Comparison of ENCODE assay signal across 10 mouse cellular contexts in the genomic region with DNA sequence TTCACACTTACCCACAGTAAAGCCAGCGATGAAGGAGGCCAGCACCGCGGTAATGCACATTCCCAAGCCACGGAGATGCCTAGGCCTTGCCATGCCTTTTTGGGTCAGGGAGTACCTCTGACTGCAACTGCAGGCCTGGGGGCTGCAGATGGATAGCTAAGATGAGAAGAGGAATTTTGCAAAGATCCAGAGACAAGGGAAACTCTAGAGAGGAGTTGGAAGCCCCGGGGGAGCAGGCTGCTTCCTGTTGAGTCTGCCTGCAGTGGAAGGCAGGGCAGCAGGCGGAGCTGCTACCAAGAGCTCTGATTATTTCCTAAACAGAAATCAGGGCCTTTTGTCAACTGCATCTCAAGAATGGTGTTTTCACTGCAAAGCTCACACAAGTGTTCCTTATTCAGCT. TPM values are rescaled to one million over a fixed set of nuclear protein-coding genes. Genes with fewer than 3 reads are reported as not detected.
DNase-seq lines count a peak whose midpoint lies in the region; ATAC-seq and TF ChIP-seq lines count a peak whose summit lies in the region.
"Had no signal": no experiment of that assay in that cellular context is flagged by ENCODE, and none has a peak within 500 bp of the region (broad histone marks: within the 10 kb centered on the region; RNA-seq: fewer than 3 reads in every experiment).

No protein-coding gene starts in this region.

- TF ChIP-seq CTCF in liver, postnatal 0 days (IDR thresholded peaks at IDR 0.05; ENCODE audit: low read depth), result no peak

- no peaks in the 10 kb centered on the region for H3K36me3 ChIP-seq in liver, postnatal 0 days (replicated peaks; ENCODE audit: insufficient read depth, low read length)
- no peaks in the 10 kb centered on the region for H3K36me3 ChIP-seq in embryonic facial prominence, embryonic 13.5 days
- H3K36me3 ChIP-seq: liver, embryonic 15.5 days had no signal

- no peak overlapping the region for H3K4me3 ChIP-seq in liver, postnatal 0 days (ENCODE audit: low read depth, low read length)
- 0 out of 2 replicates have a peak overlapping the region, but pooled peaks have one; percentile 6 for H3K4me3 ChIP-seq in embryonic facial prominence, embryonic 13.5 days
- H3K4me3 ChIP-seq: erythroblast, embryonic 14.5 days; liver, embryonic 15.5 days had no signal

- ATAC-seq in liver, postnatal 0 days, result no peak
- ATAC-seq in embryonic facial prominence, embryonic 13.5 days (ENCODE audit: insufficient number of reproducible peaks, insufficient read depth, low FRiP score, low TSS enrichment, low read depth), result no peak
- no peak for ATAC-seq in erythroid progenitor cell, adult 5-6 weeks (replicated peaks; ENCODE audit: low FRiP score, poor library complexity, severe bottlenecking)

- TF ChIP-seq EP300 in liver, postnatal 0 days (IDR thresholded peaks at IDR 0.05; ENCODE audit: low read depth), result no peak

- 29% methylated on average over 6 of the region's 6 CpGs for WGBS in liver, postnatal 0 days (ENCODE audit: insufficient replicate concordance)
- 19% methylated on average over 6 of the region's 6 CpGs for WGBS in embryonic facial prominence, embryonic 13.5 days

- H3K9ac ChIP-seq in liver, postnatal 0 days (replicated peaks), result no peak overlapping the region
- peak overlapping the region; percentile 44; the same call in 1 of the 2 replicates for H3K9ac ChIP-seq in embryonic facial prominence, embryonic 13.5 days
- H3K9ac ChIP-seq: liver, embryonic 15.5 days had no signal

- no peaks in the 10 kb centered on the region for H3K4me1 ChIP-seq in liver, postnatal 0 days (ENCODE audit: insufficient read depth)
- peaks cover 4% of the 10 kb centered on the region for H3K4me1 ChIP-seq in embryonic facial prominence, embryonic 13.5 days
- H3K4me1 ChIP-seq: liver, embryonic 15.5 days had no signal

- no peaks in the 10 kb centered on the region for H3K27me3 ChIP-seq in liver, postnatal 0 days (ENCODE audit: insufficient read depth, low read length)
- no peaks in the 10 kb centered on the region for H3K27me3 ChIP-seq in embryonic facial prominence, embryonic 13.5 days
- H3K27me3 ChIP-seq: liver, embryonic 15.5 days had no signal

- H3K9me3 ChIP-seq in liver, postnatal 0 days (ENCODE audit: low read length), result peaks cover 3% of the 10 kb centered on the region; the same call in 1 of the 2 replicates
- no peaks in the 10 kb centered on the region for H3K9me3 ChIP-seq in embryonic facial prominence, embryonic 13.5 days
- H3K9me3 ChIP-seq: liver, embryonic 15.5 days had no signal

- H3K4me2 ChIP-seq in liver, postnatal 0 days (ENCODE audit: low read depth, low read length), result no peak overlapping the region
- H3K4me2 ChIP-seq in embryonic facial prominence, embryonic 13.5 days, result peak overlapping the region; percentile 36
- H3K4me2 ChIP-seq: liver, embryonic 15.5 days had no signal

- H3K27ac ChIP-seq in liver, postnatal 0 days (ENCODE audit: low read depth), result no peak overlapping the region
- peak overlapping the region; percentile 33; the same call in 1 of the 2 replicates for H3K27ac ChIP-seq in embryonic facial prominence, embryonic 13.5 days
- H3K27ac ChIP-seq: liver, embryonic 15.5 days had no signal

- peak; percentile 3 for DNase-seq in liver
- no peak for DNase-seq in liver, postnatal 0 days
- peak; percentile 31 for DNase-seq in heart, postnatal 4 days
- DNase-seq in ovary, adult 18-20 months (ENCODE audit: low spot score), result peak; percentile 13
- DNase-seq in layer of hippocampus, postnatal 14 days (ENCODE audit: low spot score in 2 of 2), result no peak
- no peak for DNase-seq in natural killer cell, adult 2 months (ENCODE audit: low spot score in 2 of 2)

RNA-seq across cellular contexts. Expression of gene Naalad2, which starts 17.0 kb away (rescaled TPM):
- polyA plus RNA-seq in liver, postnatal 0 days (2015; fragmentation: Nextera tagmentation; extraction: Ambion mirVana), result 0.54 and 0.60 TPM in 2 replicates
- 3.5 and 5.5 TPM in 2 replicates for polyA plus RNA-seq in embryonic facial prominence, embryonic 13.5 days (2015; fragmentation: Nextera tagmentation; extraction: Ambion mirVana)
- 10 to 100 TPM; 10.7 to 13.3 TPM for total RNA-seq in heart, postnatal 4 days (2021)
- not detected in 2 replicates for total RNA-seq in erythroid progenitor cell, adult 5-6 weeks (2015; ENCODE audit: low replicate concordance)
- total RNA-seq in erythroid progenitor cell, adult 5-6 weeks (2017; ENCODE audit: low replicate concordance), result not detected in 2 replicates
- total RNA-seq in layer of hippocampus, postnatal 14 days (2021), result 1 to 10 TPM in 1 of 2 experiments, under 1 TPM in 1; 0.79 to 1.4 TPM
- polyA plus RNA-seq: erythroblast, embryonic 14.5 days had no signal

RNA-seq across cellular contexts. Expression of gene Ubtfl1, which starts 18.4 kb away (rescaled TPM):
- polyA plus RNA-seq in liver, postnatal 0 days (2015; fragmentation: Nextera tagmentation; extraction: Ambion mirVana), result not detected in 2 replicates
- polyA plus RNA-seq in embryonic facial prominence, embryonic 13.5 days (2015; fragmentation: Nextera tagmentation; extraction: Ambion mirVana), result not detected in 2 replicates
- not detected for total RNA-seq in heart, postnatal 4 days (2021)
- total RNA-seq in erythroid progenitor cell, adult 5-6 weeks (2015; ENCODE audit: low replicate concordance), result not detected in 2 replicates
- total RNA-seq in erythroid progenitor cell, adult 5-6 weeks (2017; ENCODE audit: low replicate concordance), result not detected in 2 replicates
- total RNA-seq in layer of hippocampus, postnatal 14 days (2021), result not detected
- polyA plus RNA-seq: erythroblast, embryonic 14.5 days; liver, embryonic 15.5 days had no signal

RNA-seq across cellular contexts. Expression of gene Mbd3l2, which starts 44.7 kb away (rescaled TPM):
- not detected in 2 replicates for polyA plus RNA-seq in liver, postnatal 0 days (2015; fragmentation: Nextera tagmentation; extraction: Ambion mirVana)
- polyA plus RNA-seq in embryonic facial prominence, embryonic 13.5 days (2015; fragmentation: Nextera tagmentation; extraction: Ambion mirVana), result not detected in 2 replicates
- not detected for total RNA-seq in heart, postnatal 4 days (2021)
- total RNA-seq in erythroid progenitor cell, adult 5-6 weeks (2015; ENCODE audit: low replicate concordance), result not detected in 2 replicates
- total RNA-seq in erythroid progenitor cell, adult 5-6 weeks (2017; ENCODE audit: low replicate concordance), result not detected in 2 replicates
- not detected for total RNA-seq in layer of hippocampus, postnatal 14 days (2021)
- polyA plus RNA-seq: erythroblast, embryonic 14.5 days; liver, embryonic 15.5 days had no signal

Comparison
In these comparisons a context has a peak if more than half of its experiments do, and no peak if none do; other contexts are left out.
1. DNase-seq: peak in liver (single experiment), heart, postnatal 4 days (single experiment) and ovary, adult 18-20 months (single experiment); none in liver, postnatal 0 days (single experiment), layer of hippocampus, postnatal 14 days (0 of 2) and natural killer cell, adult 2 months (0 of 2).
2. RNA of gene Naalad2, which starts 17.0 kb away (total RNA-seq): 10.7 to 13.3 TPM in heart, postnatal 4 days; 0.79 to 1.4 TPM in layer of hippocampus, postnatal 14 days and not detected in erythroid progenitor cell, adult 5-6 weeks; every median in the first group is over 4 times any median in the second.